Mouse (Mus musculus) layer of hippocampus, adult 6 months (tissue): ENCODE measurements around the gene Sowaha. TPM values are rescaled to one million over a fixed set of nuclear protein-coding genes. Genes with fewer than 3 reads are reported as not detected.

Experiments used
- long read RNA-seq, 2 experiments: library from polyadenylated mRNA; unstranded; transcript quantifications; one replicate each; pipeline ENCODE4 v2.0.0; 2019 to 2020
- polyA plus RNA-seq: library from polyadenylated mRNA; unstranded; fragments of <200 nt; fragmentation: Nextera tagmentation; gene quantifications from 2 replicates; pipeline ENCODE4 v1.2.3, GENCODE M21; 2021

Gene Sowaha
- polyA plus RNA-seq: 65.5 and 66.0 TPM in 2 replicates
- long read RNA-seq, experiment 1, transcript Sowaha-201 (1 exons, 3,702 nt): major isoform, 233 of 234 reads
- long read RNA-seq, experiment 1, partial matches to known transcripts: 0 of 234 reads
- long read RNA-seq, experiment 1, other reads (novel, unspliced or antisense): 1 of 234 reads
- long read RNA-seq, experiment 2, transcript Sowaha-201 (1 exons, 3,702 nt): major isoform, 642 of 643 reads
- long read RNA-seq, experiment 2, partial matches to known transcripts: 0 of 643 reads
- long read RNA-seq, experiment 2, other reads (novel, unspliced or antisense): 1 of 643 reads

DNA sequence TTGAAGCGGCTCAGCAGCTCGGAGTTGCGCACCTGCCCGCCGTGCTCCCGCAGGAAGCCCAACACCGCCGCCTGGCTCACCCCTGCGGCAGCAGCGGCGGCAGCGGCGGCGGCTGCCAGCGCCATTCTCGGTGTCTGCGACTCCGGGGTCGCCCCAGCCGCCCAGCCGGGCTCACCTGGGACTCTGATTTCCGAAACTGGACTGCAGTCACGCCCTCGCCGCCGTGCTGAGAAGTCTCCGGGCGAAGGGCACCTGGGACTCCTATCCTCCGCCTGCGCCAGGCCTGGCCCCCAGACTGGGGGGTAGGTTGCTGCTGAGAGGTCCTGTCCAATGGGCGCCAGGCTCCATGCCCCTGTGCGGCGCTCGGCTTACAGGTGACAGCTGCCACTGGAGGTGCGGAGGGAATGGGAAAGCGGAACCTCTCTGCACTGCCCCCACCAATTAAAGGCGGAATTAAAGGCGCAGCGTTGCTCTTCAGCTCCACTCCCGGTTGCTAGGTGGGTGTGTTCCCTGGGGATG lies at the start of gene Sowaha, which contains the start of gene Gm9945:
Sowaha (minus strand) TSS at position 492 of the 519 bp plus-strand sequence.
Gm9945 (plus strand) TSS at position 384 of the 519 bp plus-strand sequence.

GRCm38 (mm10) chr11:53519207-53520121 lies 39.4 kb upstream of the Sowaha start, which contains the start of gene Sept8:
Gene Sept8, plus strand, starts transcription at chr11:53519257.

GRCm38 (mm10) chr11:53469968-53470695 lies 9.9 kb downstream of the Sowaha start, which contains the start of gene Gm9837:
Gene Gm9837, minus strand, starts transcription at chr11:53470479.

GRCm38 (mm10) chr11:53456474-53457371 lies 23.4 kb downstream of the Sowaha start, which contains the start of the genes Gm10447 and Shroom1:
Gene Gm10447, minus strand, starts transcription at chr11:53457110.
Gene Shroom1, plus strand, starts transcription at chr11:53457205.

GRCm38 (mm10) chr11:53430670-53431346 lies 49.3 kb downstream of the Sowaha start, which contains the start of the genes Uqcrq and Gdf9:
Gene Uqcrq, minus strand, starts transcription at chr11:53430831.
Gene Gdf9, plus strand, starts transcription at chr11:53431023.

Other genes with a start within 250 kb of the Sowaha start
- gene Hspa4, start 179.8 kb downstream of the Sowaha start, polyA plus RNA-seq: 33.7 and 35.1 TPM in 2 replicates
- gene Zcchc10, start 155.6 kb downstream of the Sowaha start, polyA plus RNA-seq: 8.6 and 10.2 TPM in 2 replicates
- gene Aff4, start 129.4 kb downstream of the Sowaha start, polyA plus RNA-seq: 13.2 and 15.0 TPM in 2 replicates
- gene Leap2, start 57.1 kb downstream of the Sowaha start, polyA plus RNA-seq: not detected in 2 replicates
- gene Uqcrq, start 49.4 kb downstream of the Sowaha start, polyA plus RNA-seq: 1,616 and 1,818 TPM in 2 replicates
- 1.2 and 1.3 TPM in 2 replicates for gene Gdf9, start 49.3 kb downstream of the Sowaha start, polyA plus RNA-seq
- 0.06 TPM in 1 of 2 replicates, not detected in the other for gene Gm10447, start 23.2 kb downstream of the Sowaha start, polyA plus RNA-seq
- 3.4 and 3.5 TPM in 2 replicates for gene Shroom1, start 23.1 kb downstream of the Sowaha start, polyA plus RNA-seq
- gene Gm9837, start 9.8 kb downstream of the Sowaha start, polyA plus RNA-seq: not detected in 2 replicates
- gene Gm9945, start 108 bp downstream of the Sowaha start, polyA plus RNA-seq: 1.5 and 2.4 TPM in 2 replicates
- 107 and 117 TPM in 2 replicates for gene Sept8, start 39.0 kb upstream of the Sowaha start, polyA plus RNA-seq
- gene Kif3a, start 87.1 kb upstream of the Sowaha start, polyA plus RNA-seq: 112 and 121 TPM in 2 replicates
- 0.40 and 0.43 TPM in 2 replicates for gene Il4, start 138.4 kb upstream of the Sowaha start, polyA plus RNA-seq
- gene Il13, start 154.4 kb upstream of the Sowaha start, polyA plus RNA-seq: not detected in 2 replicates
- 6.1 and 6.8 TPM in 2 replicates for gene Rad50, start 227.0 kb upstream of the Sowaha start, polyA plus RNA-seq
- not detected in 2 replicates for gene Il5, start 240.5 kb upstream of the Sowaha start, polyA plus RNA-seq